Mouse (Mus musculus) CH12F3 (cell line): ENCODE data around the gene Celsr1.

Experiments
- in situ Hi-C: fragments of 300-500 bp; cut with MboI; formaldehyde crosslinking; loops from 2 replicates; pipeline ENCODE4 v1.14.3; 2020; ENCODE audit warnings: low sequenced_read_pairs

The Celsr1 gene

GRCm38 (mm10) chr15:86065367-86065766, 31.8 kb upstream of the Celsr1 start:
- in situ Hi-C loops = no loop called here

DNA sequence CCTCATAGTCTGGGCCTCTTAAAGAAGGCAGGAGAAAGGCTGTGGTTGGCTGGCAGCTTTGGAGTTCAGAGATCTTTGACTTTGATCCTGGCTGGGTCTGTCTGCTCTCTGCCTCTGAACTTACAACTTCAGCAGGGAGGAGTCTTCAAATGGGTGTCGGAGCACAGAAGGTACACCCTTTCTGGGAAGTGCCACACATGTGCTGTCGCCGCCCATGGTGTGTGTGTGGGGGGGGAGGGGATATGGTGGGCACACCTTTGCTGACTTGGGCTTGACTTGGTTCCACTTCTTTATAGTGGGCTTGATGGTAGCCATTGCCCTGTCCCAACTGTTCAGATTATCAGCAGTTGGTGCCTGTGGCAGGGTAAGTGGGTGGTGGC, 31.3 kb upstream of the Celsr1 start:
- in situ Hi-C loops = no loop called here

GRCm38 (mm10) chr15:86064191-86064849, 30.7 kb upstream of the Celsr1 start:
- in situ Hi-C loops = no loop called here

GRCm38 (mm10) chr15:86061848-86062481, 28.4 kb upstream of the Celsr1 start:
- in situ Hi-C loops = no loop called here

DNA sequence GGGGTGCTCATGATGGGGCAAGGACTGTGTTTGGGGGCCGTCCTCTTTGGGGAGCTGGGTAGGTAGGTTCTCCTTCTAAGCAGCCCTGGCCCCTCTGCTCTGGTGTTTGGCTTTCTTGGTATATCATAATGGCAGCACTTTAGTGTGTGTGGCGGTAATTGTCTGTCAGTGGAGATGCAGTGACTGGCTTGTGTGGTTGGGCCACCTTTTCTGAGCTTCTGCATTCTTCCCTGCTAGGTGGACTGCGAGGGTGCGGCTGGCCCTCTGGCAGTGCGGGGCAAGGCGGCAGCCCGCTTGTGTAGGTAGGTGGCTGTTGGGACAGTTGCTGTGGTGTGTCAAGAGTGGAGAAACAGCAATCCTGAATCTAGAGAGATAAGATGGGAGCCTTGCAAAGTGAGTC, 27.6 kb upstream of the Celsr1 start:
- in situ Hi-C loops = no loop called here

- in situ Hi-C loops = no loop called here
Observed at GRCm38 (mm10) chr15:86060581-86060980, 27.0 kb upstream of the Celsr1 start.

GRCm38 (mm10) chr15:86059835-86060380, 26.3 kb upstream of the Celsr1 start:
- in situ Hi-C loops = loop anchor here (5.0 kb wide), 1 partner anchor 67 kb away; no protein-coding TSS in a partner anchor

GRCm38 (mm10) chr15:86058931-86059834, 25.6 kb upstream of the Celsr1 start:
- in situ Hi-C loops = loop anchor here (5.0 kb wide), 1 partner anchor 68 kb away; no protein-coding TSS in a partner anchor

DNA sequence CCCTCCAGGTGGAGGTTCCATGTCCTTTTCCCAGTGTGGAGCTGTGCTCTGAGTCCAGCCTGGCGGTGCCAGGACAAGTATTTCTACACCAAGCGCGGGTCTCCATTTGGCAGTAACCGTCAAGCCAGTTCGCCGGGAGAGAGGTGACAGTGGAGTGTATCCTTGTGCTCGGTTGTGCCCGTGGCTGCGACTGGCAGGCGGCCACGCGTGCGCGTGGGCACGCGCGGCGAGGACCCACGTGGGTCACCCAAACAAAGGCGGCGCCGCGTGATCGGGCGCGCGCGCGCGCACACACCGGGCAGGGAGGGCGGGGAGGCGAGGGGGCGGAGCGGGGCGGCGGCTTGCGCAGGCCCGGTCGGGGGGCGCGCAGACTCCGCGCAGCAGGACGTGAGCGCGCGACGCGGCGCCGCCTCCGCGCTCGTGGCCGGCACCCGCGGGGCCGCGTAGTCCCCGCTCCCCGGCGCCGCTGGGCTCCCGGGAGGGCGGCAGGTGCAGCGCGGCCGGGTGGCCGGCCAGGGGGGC, 24.9 kb upstream of the Celsr1 start:
- in situ Hi-C loops = loop anchor here (5.0 kb wide), 1 partner anchor 69 kb away; no protein-coding TSS in a partner anchor

GRCm38 (mm10) chr15:86057908-86058307, 24.3 kb upstream of the Celsr1 start:
- in situ Hi-C loops = loop anchor here (5.0 kb wide), 1 partner anchor 69 kb away; no protein-coding TSS in a partner anchor

GRCm38 (mm10) chr15:86057413-86057812, 23.8 kb upstream of the Celsr1 start, which contains the start of gene Gramd4:
Gene Gramd4 (plus strand): TSS chr15:86057695.
- in situ Hi-C loops = loop anchor here (5.0 kb wide), 1 partner anchor 70 kb away; no protein-coding TSS in a partner anchor

DNA sequence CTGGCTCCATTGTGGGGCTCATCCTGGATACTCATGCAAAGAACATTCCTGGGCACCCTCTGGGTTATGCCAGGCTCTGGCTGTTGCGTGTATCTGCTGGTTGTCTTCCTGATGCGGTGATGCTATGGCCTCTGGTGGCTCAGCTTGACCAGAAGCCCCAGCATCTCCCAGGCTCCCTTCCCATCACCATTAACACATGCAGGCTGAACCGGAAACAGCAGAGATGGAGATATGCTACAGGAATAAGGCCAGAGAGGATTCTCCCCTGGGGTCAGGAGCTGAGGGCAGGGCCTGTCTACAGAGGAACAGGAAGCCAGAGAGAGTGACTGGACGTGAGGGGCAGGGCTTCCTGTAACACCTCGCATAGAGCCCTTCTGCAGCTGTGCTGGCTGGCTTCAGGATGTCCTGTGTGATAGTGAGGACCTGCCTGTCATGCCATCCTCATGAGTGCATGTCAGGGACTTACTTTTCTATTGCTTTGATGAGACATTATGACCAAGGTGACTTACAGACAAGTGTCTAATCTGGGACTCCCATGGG, 22.7 kb upstream of the Celsr1 start:
- in situ Hi-C loops = loop anchor here (5.0 kb wide), 1 partner anchor 71 kb away; no protein-coding TSS in a partner anchor

GRCm38 (mm10) chr15:86054861-86055260, 21.3 kb upstream of the Celsr1 start:
- in situ Hi-C loops = loop anchor here (5.0 kb wide), 1 partner anchor 72 kb away; no protein-coding TSS in a partner anchor

DNA sequence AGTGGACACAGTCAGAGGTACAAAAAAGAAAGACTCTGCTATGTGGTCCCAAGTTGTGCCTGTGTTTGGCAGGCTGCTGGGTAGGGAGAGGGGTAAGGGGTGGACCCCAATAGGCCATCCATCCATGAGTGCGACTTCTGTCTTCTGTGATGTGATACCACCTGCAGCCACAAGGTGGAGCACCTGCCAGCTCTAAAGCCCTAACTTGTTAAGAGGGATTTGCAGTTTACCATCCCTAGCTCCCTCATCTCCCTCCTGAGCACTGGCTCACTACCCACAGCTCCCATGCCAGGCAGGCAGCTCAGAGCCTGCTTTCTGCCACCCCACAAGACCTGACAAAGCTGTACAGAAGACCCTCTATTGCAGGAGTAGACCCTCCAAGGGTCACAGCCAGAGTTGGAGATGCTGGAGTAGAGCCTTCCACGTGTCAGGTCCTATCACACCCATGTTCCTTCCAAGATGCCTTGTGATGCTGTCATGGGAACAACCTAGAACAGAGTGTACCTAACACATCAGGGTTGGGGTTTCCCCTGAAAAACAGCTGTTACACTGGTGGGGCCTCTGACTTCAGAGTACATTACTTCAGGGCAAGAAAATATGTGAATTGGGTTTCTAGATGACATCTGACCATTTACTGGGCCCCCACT, 20.4 kb upstream of the Celsr1 start:
- in situ Hi-C loops = no loop called here

DNA sequence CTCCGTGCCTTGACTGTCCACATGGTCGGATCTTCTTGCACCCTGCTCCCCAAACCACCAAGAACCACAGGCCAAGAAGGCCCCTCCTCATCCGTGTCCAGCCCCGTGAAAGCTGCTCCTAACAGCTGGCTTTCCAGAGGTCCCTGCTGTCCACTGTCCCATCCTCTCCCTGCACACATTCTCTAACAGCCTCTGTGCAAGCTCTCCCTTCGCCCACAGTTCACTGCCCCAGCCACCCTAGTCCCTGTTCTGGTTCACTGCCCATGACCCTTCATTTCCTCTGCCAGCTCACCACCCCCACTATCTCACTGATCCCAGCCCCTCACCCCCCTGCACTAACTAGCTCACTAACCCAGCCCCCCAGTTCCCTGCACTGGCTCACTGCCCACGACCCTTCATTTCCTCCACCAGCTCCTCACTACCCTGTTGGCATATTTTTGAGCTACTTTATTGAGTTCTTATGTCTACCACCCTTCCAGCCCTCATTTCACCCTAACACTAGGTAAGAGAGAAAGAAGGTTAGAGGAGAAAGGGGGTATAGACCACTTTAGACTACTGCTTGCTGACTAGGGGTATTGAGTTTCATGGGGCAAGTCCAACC, 18.4 kb upstream of the Celsr1 start:
- in situ Hi-C loops = no loop called here

- in situ Hi-C loops = no loop called here
Observed at GRCm38 (mm10) chr15:86051152-86051551, 17.6 kb upstream of the Celsr1 start.

- in situ Hi-C loops = no loop called here
Observed at GRCm38 (mm10) chr15:86050170-86050743, 16.7 kb upstream of the Celsr1 start.

DNA sequence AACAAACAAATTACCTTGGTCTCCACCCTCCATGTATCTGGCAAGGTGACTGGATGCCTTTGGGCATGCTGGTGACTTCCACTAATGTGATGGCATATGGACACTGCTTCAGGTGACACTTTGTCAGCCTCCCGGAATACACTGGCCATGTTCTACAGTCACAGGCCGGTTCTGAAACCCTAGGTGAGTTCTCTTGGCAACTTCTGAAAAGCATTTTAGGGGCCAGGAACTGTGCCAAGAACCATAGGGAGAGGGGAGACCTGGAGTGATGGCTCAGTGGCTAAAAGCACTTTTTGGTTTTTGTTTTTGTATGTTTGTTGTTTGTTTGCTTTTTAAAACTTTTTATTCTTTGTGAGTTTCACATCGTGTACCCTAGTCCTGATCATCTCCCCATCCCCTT, 15.9 kb upstream of the Celsr1 start:
- in situ Hi-C loops = no loop called here

GRCm38 (mm10) chr15:86042364-86042763, 8.8 kb upstream of the Celsr1 start:
- in situ Hi-C loops = no loop called here
